Mouse (Mus musculus) midbrain, embryonic 16.5 days (tissue): ENCODE measurements around the gene Echdc2. TPM values are rescaled to one million over a fixed set of nuclear protein-coding genes. Genes with fewer than 3 reads are reported as not detected.

Experiments
- ATAC-seq: fragments of 200-750 bp; cut with Nextera tagmentation; 2 replicates; pipeline ENCODE4 v1.8.0; 2017; ENCODE audit warnings: moderate TSS enrichment
- H3K27ac ChIP-seq: fragments of 300-500 bp; sonication (generic); 2 replicates; pipeline ENCODE4 v1.5.1; 2014; ENCODE audit warnings: mild to moderate bottlenecking, low read length, mixed read lengths
- H3K27me3 ChIP-seq: fragments of 300-500 bp; sonication (generic); 2 replicates; pipeline ENCODE4 v1.6.1; 2014; ENCODE audit warnings: low read depth, low read length, mixed read lengths; ENCODE audit not compliant: control insufficient read depth, insufficient read depth
- H3K36me3 ChIP-seq: fragments of 300-500 bp; sonication (generic); 2 replicates; pipeline ENCODE4 v1.6.1; 2014; ENCODE audit warnings: mild to moderate bottlenecking, low read length, moderate library complexity, mixed read lengths; ENCODE audit not compliant: control insufficient read depth, insufficient read depth
- H3K4me1 ChIP-seq: fragments of 300-500 bp; sonication (generic); 2 replicates; pipeline ENCODE4 v1.6.1; 2014; ENCODE audit warnings: mild to moderate bottlenecking, low read length, mixed read lengths; ENCODE audit not compliant: control insufficient read depth, insufficient read depth
- H3K4me2 ChIP-seq: fragments of 300-500 bp; sonication (generic); 2 replicates; pipeline ENCODE4 v1.6.1; 2014; ENCODE audit warnings: mild to moderate bottlenecking, low read length, mixed read lengths
- H3K4me3 ChIP-seq: fragments of 300-500 bp; sonication (generic); 2 replicates; pipeline ENCODE4 v1.5.1; 2014; ENCODE audit warnings: low read depth, mild to moderate bottlenecking, low read length, moderate library complexity, mixed read lengths
- H3K9ac ChIP-seq: fragments of 300-500 bp; sonication (generic); 2 replicates; pipeline ENCODE4 v1.6.1; 2014; ENCODE audit warnings: low read depth, low read length, mixed read lengths
- H3K9me3 ChIP-seq: fragments of 300-500 bp; sonication (generic); replicated peaks from 2 replicates; pipeline ENCODE4 v1.6.1; 2014; ENCODE audit warnings: mild to moderate bottlenecking, low read length, mixed read lengths; ENCODE audit not compliant: control insufficient read depth, poor library complexity, severe bottlenecking
- WGBS: fragments of 180-500 bp; shearing (Covaris S2); extraction: QIAGEN DNeasy Blood & Tissue Kit; methylation state at CpG from one replicate; pipeline ENCODE4 v1.1.7; 2014; 5-methylcytosine and 5-hydroxymethylcytosine counted together
- polyA plus RNA-seq: library from polyadenylated mRNA; unstranded; fragments of >200 nt; fragmentation: Nextera tagmentation; extraction: Ambion mirVana; gene quantifications from 2 replicates; pipeline ENCODE4 v1.2.1, GENCODE M21; 2015

Echdc2 gene
- polyA plus RNA-seq, 1 experiment from 2014 or later: 9.5 TPM

DNA sequence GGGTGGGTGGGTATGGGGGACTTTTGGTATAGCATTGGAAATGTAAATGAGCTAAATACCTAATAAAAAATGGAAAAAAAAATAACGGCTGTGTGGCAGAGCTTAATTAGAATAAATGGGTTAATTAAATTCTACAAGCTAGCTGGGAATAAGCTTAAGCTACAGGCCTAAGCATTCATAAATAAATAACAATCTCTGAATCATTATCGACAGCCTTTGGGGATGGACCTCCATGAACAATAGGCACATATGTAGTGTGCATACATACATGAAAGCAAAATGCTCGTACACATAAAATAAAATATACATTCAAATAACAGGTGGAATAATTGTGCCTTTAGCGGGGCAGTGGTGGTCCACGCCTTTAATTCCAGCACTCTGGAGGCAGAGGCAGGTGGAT lies 57.3 kb downstream of the Echdc2 start:
- Histone ChIP-seq H3K4me2 (no peak overlapping the region), H3K4me1 (peaks cover 4% of the 10 kb centered on the region; the same call in 1 of the 2 replicates)
- 78% methylated on average over 5 of the region's 5 CpGs for WGBS

DNA sequence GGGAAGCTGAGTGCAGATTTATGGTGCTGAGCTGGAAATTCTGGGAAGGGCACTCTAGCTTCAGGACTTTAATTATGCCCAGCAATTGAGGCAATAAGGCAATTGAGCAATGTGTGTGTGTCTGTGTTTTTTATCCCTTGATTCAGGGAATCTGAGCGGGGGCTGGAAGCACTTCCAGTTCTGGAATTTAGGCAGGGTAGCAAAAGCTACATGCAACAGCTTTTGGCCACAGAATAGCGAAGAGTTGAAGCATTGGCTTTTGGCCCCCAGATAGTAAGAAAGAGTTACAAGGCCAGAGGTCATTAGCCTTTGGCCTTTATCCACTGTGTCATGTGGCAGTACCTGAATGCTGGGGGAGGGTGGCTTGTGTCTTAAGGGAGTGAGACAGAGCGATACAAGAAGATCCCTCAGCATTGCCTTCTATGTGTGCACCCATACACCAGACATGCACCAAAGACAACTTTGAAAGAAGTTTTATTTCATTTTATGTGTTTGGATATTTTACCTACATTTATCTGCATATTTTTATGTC lies 60.2 kb downstream of the Echdc2 start:
- no peak for ATAC-seq
- Histone ChIP-seq H3K4me2 (no peak overlapping the region), H3K27me3 (no peaks in the 10 kb centered on the region), H3K4me3 (no peak overlapping the region), H3K9me3 (no peaks in the 10 kb centered on the region), H3K4me1 (no peaks in the 10 kb centered on the region), H3K9ac (no peak overlapping the region), H3K27ac (no peak overlapping the region), H3K36me3 (no peaks in the 10 kb centered on the region)
- WGBS: 41% methylated on average over 3 of the region's 3 CpGs

More for the DNA sequence above, 57.3 kb downstream of the Echdc2 start:
- H3K9me3 ChIP-seq: no peaks in the 10 kb centered on the region
- peaks cover 20% of the 10 kb centered on the region for H3K27me3 ChIP-seq
- no peak overlapping the region for H3K9ac ChIP-seq
- H3K36me3 ChIP-seq: no peaks in the 10 kb centered on the region
- H3K27ac ChIP-seq: no peak overlapping the region
- ATAC-seq: no peak
- H3K4me3 ChIP-seq: no peak overlapping the region

Other genes starting within 250 kb of the Echdc2 start
- gene Cpt2, start 241.8 kb upstream of the Echdc2 start, polyA plus RNA-seq: 11.6 and 14.3 TPM in 2 replicates
- 0.15 TPM in 1 of 2 replicates, not detected in the other for gene Slc1a7, start 197.1 kb upstream of the Echdc2 start, polyA plus RNA-seq
- gene Podn, start 69.0 kb upstream of the Echdc2 start, polyA plus RNA-seq: 0.22 and 0.51 TPM in 2 replicates
- 180 and 200 TPM in 2 replicates for gene Scp2, start 20.4 kb upstream of the Echdc2 start, polyA plus RNA-seq
- gene Zyg11a, start 52.6 kb downstream of the Echdc2 start, polyA plus RNA-seq: not detected in 2 replicates
- gene Zyg11b, start 135.7 kb downstream of the Echdc2 start, polyA plus RNA-seq: 37.0 and 38.3 TPM in 2 replicates
- 46.8 and 58.5 TPM in 2 replicates for gene Coa7, start 162.7 kb downstream of the Echdc2 start, polyA plus RNA-seq
- gene Shisal2a, start 217.9 kb downstream of the Echdc2 start, polyA plus RNA-seq: 6.8 and 6.9 TPM in 2 replicates
- gene Gpx7, start 241.5 kb downstream of the Echdc2 start, polyA plus RNA-seq: 26.5 and 26.9 TPM in 2 replicates